Mouse (Mus musculus) layer of hippocampus, postnatal 25 days (tissue): ENCODE data around the gene 4930568D16Rik. TPM values are rescaled to one million over a fixed set of nuclear protein-coding genes. Genes with fewer than 3 reads are reported as not detected.

ENCODE experiments used
- DNase-seq, 2 experiments: peaks; one replicate each; pipeline ENCODE4 v3.0.0; 2022; ENCODE audit warnings: mixed read lengths in 2 of 2, low spot score in 1 of 2; ENCODE audit errors: extremely low spot score in 1 of 2
- total RNA-seq, 2 experiments: library from RNA; stranded (reverse); gene quantifications; 2 replicates each; pipeline ENCODE4 v1.2.3; 2021

Gene 4930568D16Rik
- total RNA-seq, 2 experiments from 2014 or later, result not detected

DNA sequence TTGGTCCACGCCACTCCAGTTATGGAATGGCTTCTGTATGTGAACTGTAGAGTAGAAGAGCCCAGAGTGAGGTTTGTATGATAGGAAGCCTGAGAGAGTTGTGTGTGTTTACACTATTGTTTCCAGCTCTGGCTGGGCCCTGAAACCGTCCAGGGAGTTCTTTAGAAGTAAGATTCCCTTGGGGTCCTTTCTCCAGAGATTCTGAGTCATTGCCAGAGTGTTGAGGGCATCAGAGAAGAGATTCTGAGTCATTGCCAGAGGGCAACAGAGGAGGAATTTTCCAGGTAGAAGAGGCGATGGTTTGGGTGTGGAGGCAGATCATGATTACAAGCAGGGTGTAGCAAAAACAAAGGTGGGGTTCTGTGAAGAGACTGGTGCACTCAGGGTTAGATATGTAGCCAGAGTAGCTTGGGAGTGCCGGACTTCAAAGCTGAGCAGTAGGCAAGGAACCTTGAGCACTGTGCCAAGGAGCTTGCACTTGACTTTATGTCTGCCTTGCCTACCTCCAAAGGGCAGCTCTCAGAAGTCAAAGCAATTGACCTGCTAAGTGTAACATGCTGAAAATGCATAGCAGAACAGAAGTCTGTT lies 57.5 kb downstream of the 4930568D16Rik start:
- DNase-seq, result no peak

DNA sequence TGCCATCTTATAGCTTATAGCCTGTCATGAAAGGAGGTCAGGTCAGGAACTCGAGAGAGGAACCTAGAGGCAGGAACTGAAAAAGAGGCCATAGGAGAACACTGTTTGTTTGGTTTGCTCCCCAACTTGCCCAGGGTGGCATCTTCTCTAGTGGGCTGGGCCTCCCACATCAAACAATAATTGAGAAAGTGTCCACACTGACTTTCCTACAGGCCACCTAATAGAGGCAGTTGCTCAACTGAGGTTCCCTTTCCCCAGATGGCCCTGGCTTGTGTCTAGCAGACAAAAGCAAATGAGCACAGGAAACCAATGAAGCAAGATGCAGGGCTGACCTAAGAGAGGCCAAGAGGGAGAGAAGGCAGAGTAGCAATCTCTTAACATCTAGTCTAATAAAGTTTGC lies 59.4 kb downstream of the 4930568D16Rik start:
- no peak for DNase-seq

Other genes with a start within 250 kb of the 4930568D16Rik start
- gene Rab14, start 166.6 kb downstream of the 4930568D16Rik start, total RNA-seq, result 100 to 1,000 TPM; 235 to 236 TPM
- 100 to 1,000 TPM; 114 to 138 TPM for gene Gsn, start 111.3 kb downstream of the 4930568D16Rik start, total RNA-seq
- 1 to 10 TPM; 8.0 to 8.9 TPM for gene Stom, start 30.8 kb downstream of the 4930568D16Rik start, total RNA-seq
- gene 4930402F06Rik, start 29.4 kb upstream of the 4930568D16Rik start, total RNA-seq, result not detected
- 1 to 10 TPM; 2.0 to 3.9 TPM for gene Ggta1, start 95.5 kb upstream of the 4930568D16Rik start, total RNA-seq
- 100 to 1,000 TPM; 103 to 118 TPM for gene Dab2ip, start 190.5 kb upstream of the 4930568D16Rik start, total RNA-seq